Mouse (Mus musculus) embryonic facial prominence, embryonic 13.5 days (tissue): ENCODE data around the gene Mia. TPM values are rescaled to one million over a fixed set of nuclear protein-coding genes. Genes with fewer than 3 reads are reported as not detected.
A peak's percentile ranks its signal among the peaks of the same experiment; 100 is the strongest.

Experiments
- microRNA counts: library from miRNA; unstranded; fragments of <30 nt; microRNA quantifications from one replicate; lab custom pipeline; 2016
- microRNA-seq: library from miRNA; unstranded; fragments of <30 nt; microRNA quantifications from one replicate; pipeline ENCODE4, GENCODE M21; 2016
- polyA plus RNA-seq: library from polyadenylated mRNA; unstranded; fragments of >200 nt; fragmentation: Nextera tagmentation; extraction: Ambion mirVana; gene quantifications from 2 replicates; pipeline ENCODE4 v1.2.1, GENCODE M21; 2015

The Mia gene
- polyA plus RNA-seq, 1 experiment from 2014 or later: 60.5 TPM

MicroRNAs within 50 kb of the gene (microRNA counts, 519-probe panel; counts per million panel counts)
- 236 counts per million, percentile 44 among the panel's probes with 10 or more counts for microRNA mmu-miR-1191 (lab: Ali Mortazavi, UCI)

Small RNAs within 50 kb of the gene (microRNA-seq; reads per million reads assigned to microRNA genes)
- gene Mir1191 (3.7 reads per million, percentile 15 among the genes with 10 or more reads in this experiment), gene Mir3101 (0.74 reads per million)

Other genes with a start within 250 kb of the Mia start
- not detected in 2 replicates for gene Cyp2a22, start 241.8 kb downstream of the Mia start, polyA plus RNA-seq
- not detected in 2 replicates for gene Cyp2a12, start 152.1 kb downstream of the Mia start, polyA plus RNA-seq
- 8.0 and 15.6 TPM in 2 replicates for gene Cyp2f2, start 61.2 kb downstream of the Mia start, polyA plus RNA-seq
- gene Cyp2t4, start 27.4 kb downstream of the Mia start, polyA plus RNA-seq: 0.25 and 0.32 TPM in 2 replicates
- 69.2 and 77.7 TPM in 2 replicates for gene Egln2, start 14.4 kb downstream of the Mia start, polyA plus RNA-seq
- gene Rab4b, start 2.3 kb downstream of the Mia start, polyA plus RNA-seq: 72.2 and 74.2 TPM in 2 replicates
- 2.2 and 5.2 TPM in 2 replicates for gene Gm21983, start 71 bp downstream of the Mia start, polyA plus RNA-seq
- 4.1 and 4.5 TPM in 2 replicates for gene BC024978, start 14.6 kb upstream of the Mia start, polyA plus RNA-seq
- gene Snrpa, start 15.1 kb upstream of the Mia start, polyA plus RNA-seq: 292 and 298 TPM in 2 replicates
- gene Itpkc, start 47.5 kb upstream of the Mia start, polyA plus RNA-seq: 5.7 and 8.3 TPM in 2 replicates
- gene Coq8b, start 51.9 kb upstream of the Mia start, polyA plus RNA-seq: 19.0 and 20.5 TPM in 2 replicates
- 33.8 and 35.7 TPM in 2 replicates for gene Numbl, start 77.3 kb upstream of the Mia start, polyA plus RNA-seq
- 32.0 and 40.3 TPM in 2 replicates for gene Ltbp4, start 156.5 kb upstream of the Mia start, polyA plus RNA-seq
- 61.5 and 70.6 TPM in 2 replicates for gene Shkbp1, start 174.9 kb upstream of the Mia start, polyA plus RNA-seq
- not detected in 2 replicates for gene Gm20479, start 176.3 kb upstream of the Mia start, polyA plus RNA-seq